Mouse (Mus musculus): Measurements from ENCODE around the gene Fth1.

Fth1 gene

GRCm38 (mm10) chr19:9992011-9992958, 11.9 kb downstream of the Fth1 start:
- DNase-seq (ENCODE audit: low read depth, low spot score) = no peak

GRCm38 (mm10) chr19:9993036-9993656, 12.7 kb downstream of the Fth1 start:
- peak; percentile 83 for DNase-seq (ENCODE audit: low read depth, low spot score)

GRCm38 (mm10) chr19:9997204-9998062, 17.0 kb downstream of the Fth1 start:
- DNase-seq (ENCODE audit: low read depth, low spot score) = no peak

- DNase-seq (ENCODE audit: low read depth, low spot score) = no peak
Measured at GRCm38 (mm10) chr19:9998063-9998416, 17.6 kb downstream of the Fth1 start.

- DNase-seq (ENCODE audit: low read depth, low spot score) = no peak
Measured at GRCm38 (mm10) chr19:9998736-9999486, 18.5 kb downstream of the Fth1 start.

GRCm38 (mm10) chr19:10000330-10000729, 19.9 kb downstream of the Fth1 start:
- DNase-seq (ENCODE audit: low read depth, low spot score) = peak; percentile 39

GRCm38 (mm10) chr19:10001206-10001969, 21.0 kb downstream of the Fth1 start, which contains the start of the genes Best1 and Rab3il1:
Gene Best1 (minus strand): TSS chr19:10001633.
Gene Rab3il1 (plus strand): TSS chr19:10001669.
- no peak for DNase-seq (ENCODE audit: low read depth, low spot score)

- DNase-seq (ENCODE audit: low read depth, low spot score) = no peak
Measured at GRCm38 (mm10) chr19:10003696-10004095, 23.3 kb downstream of the Fth1 start.

GRCm38 (mm10) chr19:10011408-10011807, 31.0 kb downstream of the Fth1 start:
- no peak for DNase-seq (ENCODE audit: low read depth, low spot score)

- DNase-seq (ENCODE audit: low read depth, low spot score) = no peak
Measured at GRCm38 (mm10) chr19:10012827-10013278, 32.5 kb downstream of the Fth1 start.

GRCm38 (mm10) chr19:10013348-10013747, 33.0 kb downstream of the Fth1 start:
- no peak for DNase-seq (ENCODE audit: low read depth, low spot score)

- DNase-seq (ENCODE audit: low read depth, low spot score) = no peak
Measured at GRCm38 (mm10) chr19:10013913-10014312, 33.5 kb downstream of the Fth1 start.

GRCm38 (mm10) chr19:10014824-10015223, 34.4 kb downstream of the Fth1 start:
- DNase-seq (ENCODE audit: low read depth, low spot score) = no peak

GRCm38 (mm10) chr19:10015442-10015841, 35.0 kb downstream of the Fth1 start:
- DNase-seq (ENCODE audit: low read depth, low spot score) = no peak

- DNase-seq (ENCODE audit: low read depth, low spot score) = no peak
Measured at GRCm38 (mm10) chr19:10016151-10016550, 35.8 kb downstream of the Fth1 start.

GRCm38 (mm10) chr19:10017637-10018526, 37.5 kb downstream of the Fth1 start:
- DNase-seq (ENCODE audit: low read depth, low spot score) = peak; percentile 52

- no peak for DNase-seq (ENCODE audit: low read depth, low spot score)
Measured at GRCm38 (mm10) chr19:10018527-10018818, 38.1 kb downstream of the Fth1 start.

- DNase-seq (ENCODE audit: low read depth, low spot score) = no peak
Measured at GRCm38 (mm10) chr19:10019214-10019760, 38.9 kb downstream of the Fth1 start.

GRCm38 (mm10) chr19:10021981-10022380, 41.6 kb downstream of the Fth1 start:
- no peak for DNase-seq (ENCODE audit: low read depth, low spot score)
